Mouse (Mus musculus): Measurements from ENCODE around the gene Birc3. TPM values are rescaled to one million over a fixed set of nuclear protein-coding genes. Genes with fewer than 3 reads are reported as not detected.

The Birc3 gene
- total and polyA plus RNA-seq, 3 experiments: 11.6 to 26.5 TPM; not detected in 1

- Histone ChIP-seq H3K27me3 (ENCODE audit: control insufficient read depth in 1 of 2, insufficient read depth in 2 of 2, low read length in 2 of 2) (no peaks in the 10 kb centered on the region), H3K4me1 (ENCODE audit: control insufficient read depth in 1 of 2, insufficient read depth in 2 of 2, low read length in 2 of 2) (peaks cover 20 to 33% of the 10 kb centered on the region in 2 experiments), H3K9me3 (replicated peaks; ENCODE audit: insufficient read depth, low read length) (no peaks in the 10 kb centered on the region), H3K9ac (ENCODE audit: control insufficient read depth, low read depth, low read length, poor library complexity, severe bottlenecking) (no peak overlapping the region; the same call in 1 of the 2 replicates), H3K36me3 (ENCODE audit: control insufficient read depth in 1 of 2, insufficient read depth in 2 of 2, low read length in 2 of 2) (peaks cover 3 to 57% of the 10 kb centered on the region in 2 experiments; a peak in 3 of 4 replicates), H3K4me3 (ENCODE audit: control insufficient read depth in 1 of 2, insufficient read depth in 1 of 2, low read depth in 2 of 2, low read length in 2 of 2) (peak overlapping the region in 1 of 2 experiments; percentile 2; a peak in 1 of 4 replicates), H3K79me2 (ENCODE audit: control insufficient read depth, insufficient read depth, low read length, poor library complexity) (peaks cover 49% of the 10 kb centered on the region), H3K27ac (ENCODE audit: control insufficient read depth, low read depth, low read length) (no peak overlapping the region)
- TF ChIP-seq NELFE (IDR thresholded peaks at IDR 0.05; ENCODE audit: low read depth, low read length): no peak
- 0 out of 6 replicates have a peak, but pooled peaks of 1 of the 3 experiments have one; percentile 16 for TF ChIP-seq CTCF (IDR thresholded peaks at IDR 0.05 in 2 of 3, conservative IDR thresholded peaks at IDR 0.05 in 1 of 3; ENCODE audit: control insufficient read depth in 1 of 3, insufficient read depth in 1 of 3, low read depth in 2 of 3, low read length in 3 of 3, poor library complexity in 1 of 3, severe bottlenecking in 1 of 3)
- no peak for TF ChIP-seq MYC (IDR thresholded peaks at IDR 0.05; ENCODE audit: low read depth, low read length)
- no peak for TF ChIP-seq UBTF (IDR thresholded peaks at IDR 0.05; ENCODE audit: borderline replicate concordance, insufficient read depth, low read depth, low read length)
- no peak for TF ChIP-seq USF1 (IDR thresholded peaks at IDR 0.05; ENCODE audit: low read depth, low read length)
- TF ChIP-seq POLR2A (IDR thresholded peaks at IDR 0.05; ENCODE audit: control insufficient read depth in 1 of 2, insufficient read depth in 1 of 2, low read depth in 1 of 2, low read length in 2 of 2, poor library complexity in 1 of 2): no peak
- peak; percentile 49 for DNase-seq (ENCODE audit: low read depth, low spot score)
Observed at GRCm38 (mm10) chr9:7833421-7833820, 39.6 kb downstream of the Birc3 start.

GRCm38 (mm10) chr9:7829531-7830528 is 43.2 kb downstream of the Birc3 start:
- peaks cover 27 to 28% of the 10 kb centered on the region in 2 experiments for H3K4me1 ChIP-seq (ENCODE audit: control insufficient read depth in 1 of 2, insufficient read depth in 2 of 2, low read length in 2 of 2)
- TF ChIP-seq ETS1 (IDR thresholded peaks at IDR 0.05; ENCODE audit: low read depth, low read length): peak; percentile 94
- TF ChIP-seq ZKSCAN1 (IDR thresholded peaks at IDR 0.05; ENCODE audit: low read depth, low read length): peak; percentile 51; the same call in 1 of the 2 replicates
- TF ChIP-seq GABPA (IDR thresholded peaks at IDR 0.05; ENCODE audit: low read depth, low read length): no peak
- peak; percentile 80; the same call in 1 of the 2 replicates for TF ChIP-seq MYC (IDR thresholded peaks at IDR 0.05; ENCODE audit: low read depth, low read length)
- no peak for TF ChIP-seq UBTF (IDR thresholded peaks at IDR 0.05; ENCODE audit: borderline replicate concordance, insufficient read depth, low read depth, low read length)
- no peak for TF ChIP-seq POLR2AphosphoS5 (IDR thresholded peaks at IDR 0.05; ENCODE audit: borderline replicate concordance, low read depth, low read length)
- peak; percentile 100 for TF ChIP-seq JUND (IDR thresholded peaks at IDR 0.05; ENCODE audit: low read depth, low read length)
- TF ChIP-seq MYB (IDR thresholded peaks at IDR 0.05; ENCODE audit: low read depth, low read length): peak; percentile 72
- no peak for TF ChIP-seq CTCF (IDR thresholded peaks at IDR 0.05 in 2 of 3, conservative IDR thresholded peaks at IDR 0.05 in 1 of 3; ENCODE audit: control insufficient read depth in 1 of 3, insufficient read depth in 1 of 3, low read depth in 2 of 3, low read length in 3 of 3, poor library complexity in 1 of 3, severe bottlenecking in 1 of 3)
- peak; percentile 96 for TF ChIP-seq SIN3A (IDR thresholded peaks at IDR 0.05; ENCODE audit: low read length)
- TF ChIP-seq E2F4 (IDR thresholded peaks at IDR 0.05; ENCODE audit: borderline replicate concordance, low read depth, low read length): 0 out of 2 replicates have a peak, but pooled peaks have one; percentile 41
- no peak for TF ChIP-seq USF2 (IDR thresholded peaks at IDR 0.05; ENCODE audit: borderline replicate concordance in 1 of 2, insufficient read depth in 1 of 2, low read depth in 1 of 2, low read length in 2 of 2)
- TF ChIP-seq POLR2A (IDR thresholded peaks at IDR 0.05; ENCODE audit: control insufficient read depth in 1 of 2, insufficient read depth in 1 of 2, low read depth in 1 of 2, low read length in 2 of 2, poor library complexity in 1 of 2): peak; percentile 48 to 53; a peak in 1 of 4 replicates
- TF ChIP-seq ZMIZ1 (IDR thresholded peaks at IDR 0.05; ENCODE audit: low read depth, low read length): 0 out of 2 replicates have a peak, but pooled peaks have one; percentile 55
- TF ChIP-seq NELFE (IDR thresholded peaks at IDR 0.05; ENCODE audit: low read depth, low read length): 0 out of 2 replicates have a peak, but pooled peaks have one; percentile 33
- TF ChIP-seq MXI1 (IDR thresholded peaks at IDR 0.05; ENCODE audit: low read depth, low read length): peak; percentile 87
- peak; percentile 79 for TF ChIP-seq MAX (IDR thresholded peaks at IDR 0.05; ENCODE audit: low read length)
- TF ChIP-seq TBP (IDR thresholded peaks at IDR 0.05; ENCODE audit: low read depth, low read length): 0 out of 2 replicates have a peak, but pooled peaks have one; percentile 28
- TF ChIP-seq TCF12 (IDR thresholded peaks at IDR 0.05; ENCODE audit: low read depth, low read length): peak; percentile 77
- TF ChIP-seq USF1 (IDR thresholded peaks at IDR 0.05; ENCODE audit: low read depth, low read length): 0 out of 2 replicates have a peak, but pooled peaks have one; percentile 34
- no peak; the same call in 1 of the 2 replicates for TF ChIP-seq KAT2A (conservative IDR thresholded peaks at IDR 0.05; ENCODE audit: low read depth, low read length)
- peak; percentile 18; the same call in 1 of the 2 replicates for TF ChIP-seq NRF1 (IDR thresholded peaks at IDR 0.05; ENCODE audit: insufficient read depth, low read depth, low read length, poor library complexity, severe bottlenecking)
- TF ChIP-seq RAD21 (IDR thresholded peaks at IDR 0.05; ENCODE audit: low read depth, low read length): no peak
- TF ChIP-seq RCOR1 (IDR thresholded peaks at IDR 0.05; ENCODE audit: low read depth, low read length): no peak; the same call in none of the 2 replicates

More at GRCm38 (mm10) chr9:7829531-7830528, 43.2 kb downstream of the Birc3 start:
- Histone ChIP-seq H3K27ac (ENCODE audit: control insufficient read depth, low read depth, low read length) (peak overlapping the region; percentile 29), H3K9ac (ENCODE audit: control insufficient read depth, low read depth, low read length, poor library complexity, severe bottlenecking) (peak overlapping the region; percentile 7), H3K4me3 (ENCODE audit: control insufficient read depth in 1 of 2, insufficient read depth in 1 of 2, low read depth in 2 of 2, low read length in 2 of 2) (peak overlapping the region; percentile 18 to 56), H3K36me3 (ENCODE audit: control insufficient read depth in 1 of 2, insufficient read depth in 2 of 2, low read length in 2 of 2) (peaks cover 4 to 55% of the 10 kb centered on the region in 2 experiments; a peak in 3 of 4 replicates), H3K79me2 (ENCODE audit: control insufficient read depth, insufficient read depth, low read length, poor library complexity) (peaks cover 52% of the 10 kb centered on the region), H3K9me3 (replicated peaks; ENCODE audit: insufficient read depth, low read length) (no peaks in the 10 kb centered on the region), H3K27me3 (ENCODE audit: control insufficient read depth in 1 of 2, insufficient read depth in 2 of 2, low read length in 2 of 2) (no peaks in the 10 kb centered on the region)
- peak; percentile 94 for DNase-seq (ENCODE audit: low read depth, low spot score)
